Mouse (Mus musculus) heart, postnatal 0 days (tissue): Measurements from ENCODE around the gene Stat4. TPM values are rescaled to one million over a fixed set of nuclear protein-coding genes. Genes with fewer than 3 reads are reported as not detected.
A peak's percentile ranks its signal among the peaks of the same experiment; 100 is the strongest.

Experiments
- ATAC-seq: fragments of 200-750 bp; cut with Nextera tagmentation; 2 replicates; pipeline ENCODE4 v1.8.0; 2017; ENCODE audit warnings: low read depth, moderate number of reproducible peaks, moderate library complexity; ENCODE audit not compliant: insufficient read depth
- DNase-seq: peaks from one replicate; pipeline ENCODE4 v3.0.0-alpha.2; 2016; ENCODE audit warnings: low spot score
- H3K27ac ChIP-seq: fragments of 300-500 bp; sonication (generic); 2 replicates; pipeline ENCODE4 v1.5.1; 2014; ENCODE audit warnings: low read depth, mild to moderate bottlenecking
- H3K27me3 ChIP-seq: fragments of 300-500 bp; sonication (generic); 2 replicates; pipeline ENCODE4 v1.6.1; 2014; ENCODE audit warnings: low read length, mixed read lengths; ENCODE audit not compliant: control insufficient read depth, insufficient read depth
- H3K36me3 ChIP-seq: fragments of 300-500 bp; sonication (generic); replicated peaks from 2 replicates; pipeline ENCODE4 v1.6.1; 2014; ENCODE audit warnings: low read length, mixed read lengths; ENCODE audit not compliant: control insufficient read depth, insufficient read depth
- H3K4me1 ChIP-seq: fragments of 300-500 bp; sonication (generic); 2 replicates; pipeline ENCODE4 v1.6.1; 2014; ENCODE audit warnings: antibody characterized with exemption; ENCODE audit not compliant: control insufficient read depth, insufficient read depth
- H3K4me2 ChIP-seq: fragments of 300-500 bp; sonication (generic); 2 replicates; pipeline ENCODE4 v1.6.1; 2014; ENCODE audit warnings: low read depth, mild to moderate bottlenecking, low read length, moderate library complexity
- H3K4me3 ChIP-seq: fragments of 300-500 bp; sonication (generic); 2 replicates; pipeline ENCODE4 v1.5.1; 2014; ENCODE audit warnings: low read depth, low read length
- H3K9ac ChIP-seq: fragments of 300-500 bp; sonication (generic); replicated peaks from 2 replicates; pipeline ENCODE4 v1.6.1; 2014; ENCODE audit warnings: low read depth, low read length, mixed read lengths
- H3K9me3 ChIP-seq: fragments of 300-500 bp; sonication (generic); replicated peaks from 2 replicates; pipeline ENCODE4 v1.6.1; 2016; ENCODE audit warnings: low read length; ENCODE audit not compliant: control insufficient read depth
- CTCF ChIP-seq: IDR thresholded peaks from 2 replicates; pipeline ENCODE4 v1.5.1; 2016; ENCODE audit warnings: antibody characterized with exemption, control low read depth, low read depth
- EP300 ChIP-seq: IDR thresholded peaks from 2 replicates; pipeline ENCODE4 v1.6.1; 2016; ENCODE audit warnings: antibody characterized with exemption, low read depth
- WGBS: fragments of 180-500 bp; shearing (Covaris S2); extraction: QIAGEN DNeasy Blood & Tissue Kit; methylation state at CpG from one replicate; pipeline ENCODE4 v1.1.7; 2014; 5-methylcytosine and 5-hydroxymethylcytosine counted together
- polyA plus RNA-seq: library from polyadenylated mRNA; unstranded; fragments of >200 nt; fragmentation: Nextera tagmentation; extraction: Ambion mirVana; gene quantifications from 2 replicates; pipeline ENCODE4 v1.2.1, GENCODE M21; 2015
- total RNA-seq: library from RNA; depleted of rRNA; stranded (reverse); fragments of >200 nt; gene quantifications from 2 replicates; pipeline ENCODE4 v1.2.3, GENCODE M21; 2014; ENCODE audit warnings: low replicate concordance

Gene Stat4
- total and polyA plus RNA-seq, 2 experiments from 2014 or later: 0.27 to 0.33 TPM

DNA sequence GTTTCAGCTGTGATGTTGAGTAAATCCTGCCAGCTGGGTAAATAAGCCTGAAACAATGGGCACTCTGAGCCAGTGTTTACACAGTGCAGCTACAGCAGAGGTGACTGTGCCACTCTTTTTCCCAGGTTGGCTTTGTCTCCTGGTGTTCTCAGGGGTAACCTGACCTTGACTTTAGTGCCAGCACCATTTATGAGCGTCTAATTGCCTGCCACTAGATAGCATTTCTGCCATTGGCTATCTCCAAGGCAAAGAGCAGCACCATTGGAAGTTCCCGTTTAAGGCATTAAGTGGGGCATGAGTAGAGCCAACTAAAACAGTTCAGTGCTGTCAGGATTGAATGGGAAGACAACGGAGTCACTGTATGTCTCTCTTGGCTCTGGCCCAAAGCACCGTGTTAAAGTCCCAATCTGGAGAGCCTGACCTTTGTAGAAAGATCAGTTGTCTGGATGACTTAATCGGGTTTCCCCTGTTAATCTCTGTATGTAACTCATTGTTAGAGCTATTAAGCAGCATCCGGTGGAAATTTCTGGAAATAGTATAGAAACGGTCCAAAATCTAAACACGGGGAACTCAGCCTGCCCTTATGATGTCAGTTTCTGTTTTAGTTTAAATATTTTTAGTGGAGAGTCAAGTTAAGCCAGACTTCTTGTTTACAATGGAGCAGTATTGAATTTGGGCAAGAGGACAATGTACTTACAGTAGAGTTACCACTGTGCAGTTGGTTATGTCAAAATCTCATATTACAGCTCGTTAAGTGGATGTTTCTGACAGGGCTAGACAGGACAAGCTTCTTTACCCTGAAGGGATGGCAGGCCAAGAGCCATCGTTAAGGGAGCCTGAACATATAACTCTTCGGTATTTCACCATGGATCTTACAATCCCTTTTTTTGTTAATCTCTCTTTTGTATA is 10.1 kb downstream of the Stat4 start:
- Histone ChIP-seq H3K4me1 (peaks cover 19% of the 10 kb centered on the region), H3K4me3 (no peak overlapping the region), H3K27me3 (no peaks in the 10 kb centered on the region), H3K27ac (peak overlapping the region; percentile 85), H3K9ac (no peak overlapping the region), H3K4me2 (peak overlapping the region; percentile 37), H3K9me3 (no peaks in the 10 kb centered on the region), H3K36me3 (no peaks in the 10 kb centered on the region)
- DNase-seq (peak; percentile 84), ATAC-seq (peak; percentile 86)
- no peak for TF ChIP-seq CTCF
- TF ChIP-seq EP300: 0 out of 2 replicates have a peak, but pooled peaks have one; percentile 24
- WGBS: 9% methylated on average over 11 of the region's 11 CpGs

DNA sequence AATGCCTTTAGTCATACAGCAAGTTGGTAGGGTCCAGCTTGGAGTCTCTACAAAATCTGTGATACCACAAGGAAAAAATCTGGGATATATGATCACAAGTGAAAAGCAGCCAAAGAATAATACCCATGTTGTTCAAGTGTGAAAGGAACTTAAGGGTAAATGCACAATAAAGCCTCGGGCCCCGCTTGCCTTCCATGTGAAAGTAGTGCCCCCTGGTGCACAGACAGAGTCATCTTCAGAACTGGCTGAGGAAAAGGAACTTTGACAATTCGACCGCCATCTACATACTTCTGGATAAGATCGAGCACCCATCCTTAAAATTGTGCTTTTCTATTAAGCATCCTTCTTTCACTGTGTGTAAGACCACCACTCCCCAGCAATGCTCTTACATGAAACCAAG is 11.6 kb downstream of the Stat4 start:
- Histone ChIP-seq H3K36me3 (no peaks in the 10 kb centered on the region), H3K4me3 (no peak overlapping the region), H3K9ac (no peak overlapping the region), H3K4me1 (peaks cover 12% of the 10 kb centered on the region), H3K4me2 (no peak overlapping the region), H3K27ac (no peak overlapping the region), H3K27me3 (no peaks in the 10 kb centered on the region), H3K9me3 (no peaks in the 10 kb centered on the region)
- DNase-seq: peak; percentile 60
- TF ChIP-seq EP300: no peak
- peak; percentile 71 for TF ChIP-seq CTCF
- WGBS: 32% methylated on average over 5 of the region's 5 CpGs
- ATAC-seq: 0 out of 2 replicates have a peak, but pooled peaks have one; percentile 42

DNA sequence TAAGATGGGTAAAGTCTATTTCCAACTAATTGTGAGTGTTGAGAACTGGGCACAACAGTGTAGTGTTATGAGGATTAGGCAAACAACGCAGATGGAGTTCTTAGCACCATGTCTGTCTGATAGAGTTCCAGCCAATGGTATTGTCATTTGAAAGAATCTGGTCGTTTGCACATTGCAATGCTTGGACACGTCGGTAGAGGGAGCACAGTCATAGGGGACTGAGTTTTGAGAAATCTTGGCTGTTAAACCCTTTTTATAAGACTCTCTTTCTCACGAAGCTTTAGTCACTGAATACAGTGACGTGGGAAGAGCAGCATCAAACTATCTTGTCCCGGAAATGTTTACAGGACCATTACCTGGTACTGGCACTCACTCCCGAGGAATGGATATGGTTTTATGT is 17.1 kb downstream of the Stat4 start:
- ATAC-seq: no peak

DNA sequence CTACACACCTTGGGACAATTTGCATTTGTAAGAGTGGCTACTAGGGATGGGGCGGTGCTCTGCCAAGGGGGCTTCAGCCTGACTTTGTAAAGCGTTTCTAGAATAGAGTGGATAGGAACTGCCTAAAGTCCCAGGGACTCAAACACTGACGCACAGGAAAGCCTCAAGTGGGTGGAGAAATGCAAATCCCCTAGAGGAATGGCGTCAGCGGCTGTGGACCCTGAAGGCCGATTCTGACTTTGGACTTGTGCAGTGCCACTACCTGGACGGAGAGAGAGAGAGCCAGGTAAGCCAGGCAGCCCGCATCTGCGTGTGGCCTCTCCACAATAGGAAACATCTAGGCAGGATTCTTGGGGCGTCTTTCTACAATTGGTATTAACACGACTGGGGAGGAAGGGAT is 21.5 kb downstream of the Stat4 start:
- ATAC-seq (no peak), DNase-seq (no peak)
- H3K4me1 ChIP-seq: peaks cover 6% of the 10 kb centered on the region; the same call in 1 of the 2 replicates
- H3K9me3 ChIP-seq: no peaks in the 10 kb centered on the region
- no peaks in the 10 kb centered on the region for H3K27me3 ChIP-seq
- WGBS: 6% methylated on average over 11 of the region's 11 CpGs
- TF ChIP-seq CTCF: no peak
- TF ChIP-seq EP300: no peak
- H3K9ac ChIP-seq: peak overlapping the region; percentile 57
- no peak overlapping the region for H3K27ac ChIP-seq
- peak overlapping the region; percentile 51 for H3K4me3 ChIP-seq
- H3K36me3 ChIP-seq: no peaks in the 10 kb centered on the region
- H3K4me2 ChIP-seq: peak overlapping the region; percentile 75

More for the DNA sequence above, 17.1 kb downstream of the Stat4 start:
- Histone ChIP-seq H3K9ac (no peak overlapping the region), H3K4me2 (no peak overlapping the region), H3K4me1 (peaks cover 6% of the 10 kb centered on the region; the same call in 1 of the 2 replicates), H3K27ac (no peak overlapping the region), H3K4me3 (no peak overlapping the region), H3K9me3 (no peaks in the 10 kb centered on the region), H3K36me3 (no peaks in the 10 kb centered on the region), H3K27me3 (no peaks in the 10 kb centered on the region)
- DNase-seq: peak; percentile 75
- TF ChIP-seq EP300: no peak
- peak; percentile 94 for TF ChIP-seq CTCF
- WGBS: 18% methylated on average over 8 of the region's 8 CpGs

DNA sequence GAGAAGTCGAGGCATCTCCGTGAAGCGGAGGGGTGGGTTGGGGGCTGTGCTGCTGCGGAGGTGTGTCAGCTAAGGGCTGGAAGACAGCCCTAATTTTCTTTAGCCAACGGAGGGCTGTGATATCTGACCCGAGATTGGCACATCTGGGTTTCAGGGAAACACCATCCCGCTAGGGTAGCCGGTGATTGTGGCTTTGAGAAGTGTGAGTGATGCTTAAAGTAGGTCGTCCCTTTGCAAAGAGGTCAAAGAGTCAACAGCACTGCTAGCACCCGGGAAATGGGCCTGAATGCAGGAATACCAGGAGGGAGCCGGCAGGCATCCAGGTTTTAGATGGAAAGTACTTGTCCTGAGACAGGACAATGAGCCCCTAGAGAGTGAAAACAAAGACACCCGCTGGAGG is 22.0 kb downstream of the Stat4 start:
- 3% methylated on average over 12 of the region's 12 CpGs for WGBS
- Histone ChIP-seq H3K27me3 (no peaks in the 10 kb centered on the region), H3K4me2 (peak overlapping the region; percentile 75), H3K4me3 (peak overlapping the region; percentile 51), H3K27ac (no peak overlapping the region), H3K9ac (peak overlapping the region; percentile 57), H3K4me1 (peaks cover 6% of the 10 kb centered on the region; the same call in 1 of the 2 replicates), H3K36me3 (no peaks in the 10 kb centered on the region), H3K9me3 (no peaks in the 10 kb centered on the region)
- ATAC-seq (no peak), DNase-seq (no peak)
- TF ChIP-seq EP300 (no peak), CTCF (no peak)
